In the genomic region with DNA sequence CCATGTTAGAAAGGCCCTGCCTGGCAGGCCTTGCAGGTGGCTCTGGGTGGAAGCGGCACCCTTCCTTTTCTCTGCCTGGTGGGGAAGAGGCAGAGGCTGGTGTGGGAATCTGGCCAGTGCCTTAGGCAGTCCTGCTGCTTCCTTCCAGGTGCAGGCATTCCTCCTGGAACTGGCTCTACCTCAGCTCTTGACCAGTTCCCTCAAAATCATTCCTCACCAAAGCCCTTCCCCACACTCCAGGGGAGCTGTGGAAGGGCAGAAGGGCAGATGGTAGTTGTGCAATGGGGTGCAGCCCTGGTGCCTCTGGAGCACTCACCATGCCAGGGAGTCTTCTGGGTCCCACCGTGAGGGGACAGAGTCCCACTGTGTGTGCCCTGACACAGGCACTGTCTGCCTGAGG, we compare ENCODE assay signal across 11 mouse cellular contexts. TPM values are rescaled to one million over a fixed set of nuclear protein-coding genes. Genes with fewer than 3 reads are reported as not detected.
DNase-seq lines count a peak whose midpoint lies in the region; ATAC-seq and TF ChIP-seq lines count a peak whose summit lies in the region.
"Had no signal": no experiment of that assay in that cellular context is flagged by ENCODE, and none has a peak within 500 bp of the region (broad histone marks: within the 10 kb centered on the region; RNA-seq: fewer than 3 reads in every experiment).

No protein-coding gene starts in this region.

- TF ChIP-seq CTCF in midbrain, postnatal 0 days (IDR thresholded peaks at IDR 0.05): no peak
- TF ChIP-seq CTCF in stomach, postnatal 0 days (IDR thresholded peaks at IDR 0.05; ENCODE audit: low read depth): no peak

- H3K36me3 ChIP-seq in hindbrain, embryonic 13.5 days: no peaks in the 10 kb centered on the region
- no peaks in the 10 kb centered on the region for H3K36me3 ChIP-seq in hindbrain, embryonic 16.5 days (ENCODE audit: control insufficient read depth, insufficient read depth, low read length)
- H3K36me3 ChIP-seq in midbrain, embryonic 10.5 days: no peaks in the 10 kb centered on the region
- H3K36me3 ChIP-seq in midbrain, postnatal 0 days (ENCODE audit: insufficient read depth, low read length): no peaks in the 10 kb centered on the region
- no peaks in the 10 kb centered on the region for H3K36me3 ChIP-seq in intestine, embryonic 16.5 days (ENCODE audit: control insufficient read depth, insufficient read depth, low read length)
- H3K36me3 ChIP-seq in stomach, postnatal 0 days (ENCODE audit: control insufficient read depth, insufficient read depth, low read length): no peaks in the 10 kb centered on the region

- H3K4me3 ChIP-seq in hindbrain, embryonic 13.5 days: no peak overlapping the region
- no peak overlapping the region for H3K4me3 ChIP-seq in hindbrain, embryonic 16.5 days (ENCODE audit: low read length)
- no peak overlapping the region for H3K4me3 ChIP-seq in midbrain, embryonic 10.5 days
- H3K4me3 ChIP-seq in midbrain, postnatal 0 days (ENCODE audit: low read depth, low read length): no peak overlapping the region
- no peak overlapping the region for H3K4me3 ChIP-seq in intestine, embryonic 16.5 days (ENCODE audit: low read length)
- no peak overlapping the region for H3K4me3 ChIP-seq in stomach, postnatal 0 days (ENCODE audit: low read depth, low read length)

- no peak for TF ChIP-seq EP300 in stomach, postnatal 0 days (optimal IDR thresholded peaks at IDR 0.05)

- peaks cover 34% of the 10 kb centered on the region for H3K27me3 ChIP-seq in hindbrain, embryonic 13.5 days
- H3K27me3 ChIP-seq in hindbrain, embryonic 16.5 days (replicated peaks; ENCODE audit: control insufficient read depth, insufficient read depth, low read length): no peaks in the 10 kb centered on the region
- peaks cover 53% of the 10 kb centered on the region for H3K27me3 ChIP-seq in midbrain, embryonic 10.5 days (ENCODE audit: low read depth, poor library complexity, severe bottlenecking)
- no peaks in the 10 kb centered on the region for H3K27me3 ChIP-seq in midbrain, postnatal 0 days (ENCODE audit: insufficient read depth, low read length)
- H3K27me3 ChIP-seq in intestine, embryonic 16.5 days (replicated peaks; ENCODE audit: control insufficient read depth, insufficient read depth, low read length): no peaks in the 10 kb centered on the region
- no peaks in the 10 kb centered on the region for H3K27me3 ChIP-seq in stomach, postnatal 0 days (ENCODE audit: control insufficient read depth, insufficient read depth, low read length)

- no peak for ATAC-seq in hindbrain, embryonic 13.5 days (ENCODE audit: low FRiP score)
- no peak for ATAC-seq in hindbrain, embryonic 16.5 days
- ATAC-seq in midbrain, postnatal 0 days (ENCODE audit: low FRiP score): no peak
- no peak for ATAC-seq in intestine, embryonic 16.5 days
- ATAC-seq in stomach, postnatal 0 days (ENCODE audit: low FRiP score, low TSS enrichment): no peak

- H3K9me3 ChIP-seq in hindbrain, embryonic 13.5 days: no peaks in the 10 kb centered on the region
- no peaks in the 10 kb centered on the region for H3K9me3 ChIP-seq in hindbrain, embryonic 16.5 days (ENCODE audit: control insufficient read depth, low read length)
- H3K9me3 ChIP-seq in midbrain, embryonic 10.5 days (replicated peaks): no peaks in the 10 kb centered on the region
- no peaks in the 10 kb centered on the region for H3K9me3 ChIP-seq in midbrain, postnatal 0 days (ENCODE audit: low read length)
- H3K9me3 ChIP-seq in intestine, embryonic 16.5 days (ENCODE audit: control insufficient read depth, low read length): no peaks in the 10 kb centered on the region
- H3K9me3 ChIP-seq in stomach, postnatal 0 days (ENCODE audit: control insufficient read depth, low read length): no peaks in the 10 kb centered on the region

- DNase-seq in midbrain, embryonic 10.5 days (ENCODE audit: low spot score): no peak
- DNase-seq in midbrain, postnatal 0 days (ENCODE audit: low spot score): no peak
- no peak for DNase-seq in stomach, postnatal 0 days (ENCODE audit: low spot score)
- no peak for DNase-seq in adrenal gland, postnatal 36 days
- DNase-seq in layer of hippocampus, postnatal 36 days: no peak
- DNase-seq: B cell, adult 2 months; cerebellum, adult 2 months; thymus, postnatal 36 days had no signal

- H3K4me2 ChIP-seq in hindbrain, embryonic 13.5 days: no peak overlapping the region
- H3K4me2 ChIP-seq in hindbrain, embryonic 16.5 days (ENCODE audit: low read length): no peak overlapping the region
- H3K4me2 ChIP-seq in midbrain, postnatal 0 days (ENCODE audit: low read depth, low read length, poor library complexity, severe bottlenecking): no peak overlapping the region
- no peak overlapping the region for H3K4me2 ChIP-seq in intestine, embryonic 16.5 days (ENCODE audit: low read depth, low read length)
- H3K4me2 ChIP-seq in stomach, postnatal 0 days (replicated peaks; ENCODE audit: low read depth): 0 out of 2 replicates have a peak overlapping the region, but pooled peaks have one; percentile 40

- 80% methylated on average over 2 of the region's 2 CpGs for WGBS in hindbrain, embryonic 13.5 days
- 75% methylated on average over 2 of the region's 2 CpGs for WGBS in hindbrain, embryonic 16.5 days
- 85% methylated on average over 2 of the region's 2 CpGs for WGBS in midbrain, embryonic 10.5 days
- WGBS in midbrain, postnatal 0 days: 79% methylated on average over 2 of the region's 2 CpGs
- 62% methylated on average over 2 of the region's 2 CpGs for WGBS in intestine, embryonic 16.5 days
- WGBS in stomach, postnatal 0 days: 61% methylated on average over 2 of the region's 2 CpGs

- H3K9ac ChIP-seq in hindbrain, embryonic 13.5 days: peak overlapping the region; percentile 24; the same call in 1 of the 2 replicates
- no peak overlapping the region for H3K9ac ChIP-seq in hindbrain, embryonic 16.5 days (ENCODE audit: low read depth, low read length)
- no peak overlapping the region for H3K9ac ChIP-seq in midbrain, postnatal 0 days (replicated peaks; ENCODE audit: low read length, poor library complexity, severe bottlenecking)
- H3K9ac ChIP-seq in intestine, embryonic 16.5 days (ENCODE audit: low read depth, low read length): 0 out of 2 replicates have a peak overlapping the region, but pooled peaks have one; percentile 43
- H3K9ac ChIP-seq in stomach, postnatal 0 days (ENCODE audit: low read length): 0 out of 2 replicates have a peak overlapping the region, but pooled peaks have one; percentile 41

- no peak overlapping the region for H3K27ac ChIP-seq in hindbrain, embryonic 13.5 days
- no peak overlapping the region for H3K27ac ChIP-seq in hindbrain, embryonic 16.5 days (ENCODE audit: low read depth, low read length)
- peak overlapping the region; percentile 7; the same call in 1 of the 2 replicates for H3K27ac ChIP-seq in midbrain, embryonic 10.5 days (replicated peaks)
- no peak overlapping the region for H3K27ac ChIP-seq in midbrain, postnatal 0 days (ENCODE audit: low read depth, low read length)
- peak overlapping the region; percentile 66; the same call in 1 of the 2 replicates for H3K27ac ChIP-seq in intestine, embryonic 16.5 days (ENCODE audit: low read length)
- peak overlapping the region; percentile 86 for H3K27ac ChIP-seq in stomach, postnatal 0 days (replicated peaks)

- H3K4me1 ChIP-seq in hindbrain, embryonic 13.5 days (replicated peaks): peaks cover 59% of the 10 kb centered on the region
- peaks cover 28% of the 10 kb centered on the region for H3K4me1 ChIP-seq in hindbrain, embryonic 16.5 days (ENCODE audit: control insufficient read depth, insufficient read depth, low read depth, low read length)
- H3K4me1 ChIP-seq in midbrain, embryonic 10.5 days: peaks cover 70% of the 10 kb centered on the region
- no peaks in the 10 kb centered on the region for H3K4me1 ChIP-seq in midbrain, postnatal 0 days (ENCODE audit: insufficient read depth, low read length)
- peaks cover 47% of the 10 kb centered on the region for H3K4me1 ChIP-seq in intestine, embryonic 16.5 days (ENCODE audit: control insufficient read depth, insufficient read depth, low read length)
- peaks cover 16% of the 10 kb centered on the region for H3K4me1 ChIP-seq in stomach, postnatal 0 days (replicated peaks; ENCODE audit: control insufficient read depth, insufficient read depth)

RNA-seq across cellular contexts. Expression of a gene that starts 6.1 kb away (rescaled TPM):
- polyA plus RNA-seq in hindbrain, embryonic 13.5 days (2015; fragmentation: Nextera tagmentation; extraction: Ambion mirVana): 10.0 and 12.3 TPM in 2 replicates
- 22.8 and 23.9 TPM in 2 replicates for polyA plus RNA-seq in hindbrain, embryonic 16.5 days (2015; fragmentation: Nextera tagmentation; extraction: Ambion mirVana)
- polyA plus RNA-seq in midbrain, embryonic 10.5 days (2016; fragmentation: Nextera tagmentation; extraction: Ambion mirVana): 9.4 and 11.3 TPM in 2 replicates
- total RNA-seq in midbrain, postnatal 0 days (2014; rRNA removed): 23.8 and 32.7 TPM in 2 replicates
- 18.0 TPM in 2 replicates for polyA plus RNA-seq in midbrain, postnatal 0 days (2015; fragmentation: Nextera tagmentation; extraction: Ambion mirVana)
- 10.1 and 11.8 TPM in 2 replicates for polyA plus RNA-seq in intestine, embryonic 16.5 days (2015; fragmentation: Nextera tagmentation; extraction: Ambion mirVana)
- 35.1 and 39.2 TPM in 2 replicates for polyA plus RNA-seq in stomach, postnatal 0 days (2015; fragmentation: Nextera tagmentation; extraction: Ambion mirVana)
- 10 to 100 TPM; 11.3 to 24.0 TPM for total RNA-seq in adrenal gland, postnatal 36 days (2021)
- 100 to 1,000 TPM; 246 to 257 TPM for total RNA-seq in layer of hippocampus, postnatal 36 days (2021)

RNA-seq across cellular contexts. Expression of a gene that starts 23.2 kb away (rescaled TPM):
- 100 and 103 TPM in 2 replicates for polyA plus RNA-seq in hindbrain, embryonic 13.5 days (2015; fragmentation: Nextera tagmentation; extraction: Ambion mirVana)
- 112 and 114 TPM in 2 replicates for polyA plus RNA-seq in hindbrain, embryonic 16.5 days (2015; fragmentation: Nextera tagmentation; extraction: Ambion mirVana)
- 116 and 118 TPM in 2 replicates for polyA plus RNA-seq in midbrain, embryonic 10.5 days (2016; fragmentation: Nextera tagmentation; extraction: Ambion mirVana)
- 79.5 and 101 TPM in 2 replicates for total RNA-seq in midbrain, postnatal 0 days (2014; rRNA removed)
- polyA plus RNA-seq in midbrain, postnatal 0 days (2015; fragmentation: Nextera tagmentation; extraction: Ambion mirVana): 121 and 129 TPM in 2 replicates
- polyA plus RNA-seq in intestine, embryonic 16.5 days (2015; fragmentation: Nextera tagmentation; extraction: Ambion mirVana): 92.2 and 94.3 TPM in 2 replicates
- 84.5 and 85.3 TPM in 2 replicates for polyA plus RNA-seq in stomach, postnatal 0 days (2015; fragmentation: Nextera tagmentation; extraction: Ambion mirVana)
- 10 to 100 TPM; 31.9 to 37.6 TPM for total RNA-seq in adrenal gland, postnatal 36 days (2021)
- total RNA-seq in layer of hippocampus, postnatal 36 days (2021): 10 to 100 TPM; 33.3 to 38.4 TPM

Comparison
In these comparisons a context has a peak if more than half of its experiments do, and no peak if none do; other contexts are left out.
1. H3K27ac ChIP-seq: peak in midbrain, embryonic 10.5 days (single experiment), intestine, embryonic 16.5 days (single experiment) and stomach, postnatal 0 days (single experiment); none in hindbrain, embryonic 13.5 days (single experiment), hindbrain, embryonic 16.5 days (single experiment) and midbrain, postnatal 0 days (single experiment).
2. H3K9ac ChIP-seq: peak in hindbrain, embryonic 13.5 days (single experiment), intestine, embryonic 16.5 days (single experiment) and stomach, postnatal 0 days (single experiment); none in hindbrain, embryonic 16.5 days (single experiment) and midbrain, postnatal 0 days (single experiment).